Mouse (Mus musculus): ENCODE results near the gene Crybg2.

DNA sequence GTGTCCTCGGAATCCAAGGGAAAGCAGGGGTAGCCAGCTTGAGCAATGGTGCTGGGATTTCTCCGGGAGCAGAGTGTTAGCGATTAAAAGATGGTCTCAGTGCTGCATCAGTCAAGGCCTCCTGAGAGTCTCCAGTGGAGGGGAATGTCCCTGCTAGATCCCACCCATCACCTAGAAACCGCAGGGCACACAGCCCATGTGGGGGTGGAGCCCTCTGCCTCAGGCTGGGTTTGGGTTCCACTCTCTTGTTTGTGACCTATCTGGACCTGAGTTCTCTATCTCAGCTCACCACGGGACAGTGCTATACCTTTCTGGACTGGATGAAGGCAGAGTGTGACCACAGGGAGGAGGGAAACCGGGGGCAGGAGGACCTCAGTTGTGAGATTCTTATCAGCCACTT lies 1.7 kb upstream of the Crybg2 start:
- TF ChIP-seq POLR2A (IDR thresholded peaks at IDR 0.05; ENCODE audit: extremely low read depth, insufficient read depth, low read length) (no peak), CTCF (IDR thresholded peaks at IDR 0.05; ENCODE audit: extremely low read depth, insufficient read depth, low read length) (no peak)

Data from cortical plate, adult 2 months (tissue).